Mouse (Mus musculus): ENCODE measurements at regions not wholly inside any gene's neighbourhood (a gene's known extent, or its start where the extent isn't known, plus 50 kb on each side); places are given as distances from the start of the nearest gene placed in this dataset.

DNA sequence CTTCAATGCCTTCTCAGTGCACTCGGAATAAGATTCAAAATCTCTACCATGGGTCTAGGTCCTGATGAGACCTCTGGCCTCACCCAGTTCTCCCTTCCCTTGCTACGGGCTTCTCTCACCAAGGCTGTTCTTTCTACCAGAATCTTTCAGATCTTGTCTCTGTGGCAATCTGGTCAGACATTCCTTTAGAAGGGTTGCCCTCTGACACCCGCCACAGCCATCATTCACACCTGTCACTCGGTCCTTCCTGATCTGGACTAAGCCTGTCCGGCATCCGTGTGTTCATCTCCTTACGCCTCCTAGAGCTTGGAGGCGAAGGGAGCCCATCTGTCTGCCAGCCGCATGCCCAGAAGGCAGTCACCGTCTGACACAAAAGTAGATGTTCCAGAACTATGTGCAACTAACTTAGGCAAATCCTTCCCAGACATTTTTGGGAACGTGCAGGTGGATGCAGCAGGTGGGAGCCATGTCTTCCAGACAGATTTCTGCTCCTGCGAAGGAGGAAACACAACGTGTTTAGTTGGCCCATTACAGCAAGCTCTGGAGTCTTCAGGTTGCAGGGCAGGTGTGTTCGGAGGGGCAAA is 77.7 kb downstream of the Fam76b start:
- DNase-seq (ENCODE audit: low spot score in 2 of 2), result no peak
- intact Hi-C loops (cut with DNase I), result no loop called here

GRCm38 (mm10) chr9:13906736-13907135 is 79.2 kb downstream of the Fam76b start:
- DNase-seq (ENCODE audit: low spot score in 2 of 2), result no peak
- intact Hi-C loops (cut with DNase I), result no loop called here

DNA sequence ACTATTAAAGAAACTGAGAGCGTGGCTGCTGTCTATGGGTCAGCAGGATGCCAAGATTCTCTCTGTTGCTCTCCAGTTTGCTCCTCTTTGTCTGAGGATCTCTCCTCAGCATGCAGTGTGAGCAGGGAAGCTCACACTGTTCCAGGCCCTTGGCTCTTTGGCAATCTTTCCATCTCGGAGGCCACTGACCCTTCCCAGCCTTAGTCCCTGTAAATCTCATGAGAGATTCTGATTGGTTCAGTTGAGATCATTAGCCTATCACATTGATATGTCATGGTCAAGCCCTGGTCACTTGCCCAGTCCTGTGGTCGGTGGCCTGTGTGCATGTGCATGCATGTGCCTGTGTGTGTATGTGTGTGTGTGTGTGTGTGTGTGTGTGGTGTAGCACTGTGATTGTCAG is 82.1 kb downstream of the Fam76b start:
- intact Hi-C loops (cut with DNase I), result no loop called here
- no peak for DNase-seq (ENCODE audit: low spot score in 2 of 2)

GRCm38 (mm10) chr9:13910091-13910490 is 82.6 kb downstream of the Fam76b start:
- no peak for DNase-seq (ENCODE audit: low spot score in 2 of 2)
- intact Hi-C loops (cut with DNase I), result no loop called here

GRCm38 (mm10) chr9:13913459-13913858 is 85.9 kb downstream of the Fam76b start:
- DNase-seq (ENCODE audit: low spot score in 2 of 2), result no peak
- intact Hi-C loops (cut with DNase I), result no loop called here

DNA sequence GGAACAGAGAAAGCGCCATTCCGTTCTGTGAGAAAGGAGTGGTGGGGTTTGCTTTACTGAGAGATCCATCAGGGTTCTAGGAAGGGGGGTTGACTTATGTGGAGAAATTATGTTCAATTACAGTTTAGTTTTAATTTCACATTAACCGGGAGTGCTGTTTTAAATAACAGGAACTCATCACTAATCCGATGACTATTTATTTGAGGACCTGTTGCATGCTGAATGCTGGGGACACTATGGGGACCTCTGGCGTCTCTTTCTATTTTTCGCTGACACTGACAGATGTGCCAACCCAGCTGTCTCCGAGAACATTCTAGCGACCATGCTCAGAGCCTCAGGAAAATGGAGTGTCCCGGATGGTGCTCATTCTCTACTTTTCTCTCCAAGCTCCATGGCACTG is 86.6 kb downstream of the Fam76b start:
- intact Hi-C loops (cut with DNase I), result no loop called here
- no peak for DNase-seq (ENCODE audit: low spot score in 2 of 2)

GRCm38 (mm10) chr9:13914847-13915246 is 87.3 kb downstream of the Fam76b start:
- intact Hi-C loops (cut with DNase I), result no loop called here

GRCm38 (mm10) chr9:13916837-13917236 is 89.3 kb downstream of the Fam76b start:
- no peak for DNase-seq (ENCODE audit: low spot score in 2 of 2)
- intact Hi-C loops (cut with DNase I), result no loop called here

More at GRCm38 (mm10) chr9:13914847-13915246, 87.3 kb downstream of the Fam76b start:
- DNase-seq (ENCODE audit: low spot score in 2 of 2), result no peak

- intact Hi-C loops (cut with DNase I), result no loop called here
- peak; percentile 38 to 64 for DNase-seq (ENCODE audit: low spot score in 2 of 2)
These were observed 91.2 kb downstream of the Fam76b start for GRCm38 (mm10) chr9:13918606-13919202.

- DNase-seq (ENCODE audit: low spot score in 2 of 2), result no peak
- intact Hi-C loops (cut with DNase I), result no loop called here
These were observed 92.4 kb downstream of the Fam76b start for GRCm38 (mm10) chr9:13919739-13920410.

DNA sequence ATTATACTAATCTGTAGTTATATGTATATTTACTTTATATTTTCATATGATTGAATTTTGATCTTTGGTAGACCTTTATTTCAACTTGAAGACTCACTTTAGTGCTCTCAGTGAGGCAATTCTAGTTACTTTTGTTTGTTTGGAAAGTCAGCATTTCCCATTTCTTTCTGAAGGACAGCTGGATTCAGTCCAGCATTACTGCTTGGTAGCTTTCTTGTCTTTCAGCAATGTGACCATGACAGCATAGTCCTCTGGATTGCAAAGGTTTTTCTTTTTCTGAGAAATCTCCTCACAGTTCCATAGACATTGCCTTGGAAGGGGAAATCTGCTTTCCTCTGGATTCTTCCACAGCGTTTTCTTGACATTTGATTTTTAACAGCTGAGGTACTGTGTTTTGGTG is 93.1 kb downstream of the Fam76b start:
- no peak for DNase-seq (ENCODE audit: low spot score in 2 of 2)
- intact Hi-C loops (cut with DNase I), result no loop called here

- intact Hi-C loops (cut with DNase I), result no loop called here
These were observed 104.5 kb downstream of the Fam76b start for GRCm38 (mm10) chr9:13932001-13932508.

GRCm38 (mm10) chr9:13933404-13933803 is 105.9 kb downstream of the Fam76b start:
- no peak for DNase-seq (ENCODE audit: low spot score in 2 of 2)
- intact Hi-C loops (cut with DNase I), result no loop called here

More at GRCm38 (mm10) chr9:13932001-13932508, 104.5 kb downstream of the Fam76b start:
- DNase-seq (ENCODE audit: low spot score in 2 of 2), result no peak

DNA sequence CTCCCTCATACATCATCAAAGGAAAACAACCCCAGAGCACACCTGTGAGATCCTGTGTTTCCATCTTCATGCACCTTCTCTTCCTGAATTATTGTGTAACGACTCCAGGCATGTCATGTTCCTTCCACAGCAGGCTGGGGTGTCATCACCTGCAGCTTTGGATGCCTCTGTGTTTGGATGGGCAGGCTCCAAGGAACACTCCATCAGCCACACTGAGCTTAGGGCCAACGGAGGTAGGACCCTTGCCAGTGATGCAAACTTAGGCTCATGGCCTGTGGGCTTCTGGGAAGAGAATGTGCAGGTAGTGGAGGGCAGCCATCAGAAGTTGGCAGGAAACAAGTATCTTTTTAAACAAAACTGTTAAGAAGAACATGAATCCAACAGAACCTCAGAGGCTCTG is 109.8 kb downstream of the Fam76b start:
- no peak for DNase-seq (ENCODE audit: low spot score in 2 of 2)
- intact Hi-C loops (cut with DNase I), result no loop called here

GRCm38 (mm10) chr9:13946519-13946918 is 119.0 kb downstream of the Fam76b start:
- DNase-seq (ENCODE audit: low spot score in 2 of 2), result no peak
- intact Hi-C loops (cut with DNase I), result no loop called here

GRCm38 (mm10) chr9:13952157-13952556 is 124.6 kb downstream of the Fam76b start:
- intact Hi-C loops (cut with DNase I), result no loop called here

DNA sequence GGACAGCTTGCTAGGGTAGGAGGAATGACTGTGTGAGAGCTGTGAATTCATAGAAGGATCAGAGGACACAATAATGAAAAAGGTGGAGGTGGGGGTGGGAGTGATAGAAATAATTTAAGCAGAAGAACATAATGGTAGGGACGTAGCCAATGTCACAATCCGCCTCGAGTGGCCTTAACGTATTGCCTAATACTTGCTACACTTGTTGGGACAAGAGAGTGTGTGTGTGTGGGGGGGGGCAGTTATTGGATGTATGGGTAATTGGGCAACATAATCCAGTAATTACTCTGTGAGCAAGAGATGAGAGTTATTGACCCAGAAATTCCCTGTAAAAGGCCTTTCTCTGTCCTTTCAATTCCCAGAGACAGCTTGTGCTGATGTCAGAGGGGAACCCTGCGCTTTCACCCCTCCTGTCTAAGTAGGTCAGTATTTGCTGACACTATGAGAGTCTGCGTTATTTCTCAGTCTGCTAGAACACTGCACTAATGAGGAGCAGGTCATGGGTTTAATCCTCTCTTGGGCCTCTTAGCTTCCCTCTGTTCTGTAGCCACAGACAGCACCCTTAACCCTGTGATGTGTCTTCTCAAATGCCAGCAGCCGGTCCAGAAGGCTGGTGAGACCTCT is 135.7 kb downstream of the Fam76b start:
- DNase-seq (ENCODE audit: low spot score in 2 of 2), result no peak
- intact Hi-C loops (cut with DNase I), result no loop called here

More at GRCm38 (mm10) chr9:13952157-13952556, 124.6 kb downstream of the Fam76b start:
- DNase-seq (ENCODE audit: low spot score in 2 of 2), result no peak

DNA sequence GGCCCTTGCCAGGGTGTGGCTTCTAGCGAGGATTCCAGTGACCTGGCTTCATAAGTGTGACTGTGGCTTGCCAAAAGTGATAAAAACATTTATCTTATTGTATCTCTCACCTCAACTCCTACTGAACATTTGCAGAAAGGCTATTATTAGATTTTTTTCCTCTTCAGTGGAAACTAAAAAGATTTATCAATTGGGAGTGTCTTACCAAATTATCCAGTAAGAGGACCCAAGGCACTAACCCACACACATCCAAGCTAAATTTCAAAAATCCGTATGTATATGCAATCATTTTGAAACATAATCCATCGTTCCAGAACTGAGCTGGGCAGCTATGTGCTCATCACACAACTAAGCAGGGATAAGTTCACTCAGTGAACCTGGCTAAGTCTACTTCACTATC is 136.3 kb downstream of the Fam76b start:
- intact Hi-C loops (cut with DNase I), result no loop called here

GRCm38 (mm10) chr9:13964256-13964655 is 136.7 kb downstream of the Fam76b start:
- no peak for DNase-seq (ENCODE audit: low spot score in 2 of 2)
- intact Hi-C loops (cut with DNase I), result no loop called here

More for the DNA sequence above, 136.3 kb downstream of the Fam76b start:
- DNase-seq (ENCODE audit: low spot score in 2 of 2), result no peak

DNA sequence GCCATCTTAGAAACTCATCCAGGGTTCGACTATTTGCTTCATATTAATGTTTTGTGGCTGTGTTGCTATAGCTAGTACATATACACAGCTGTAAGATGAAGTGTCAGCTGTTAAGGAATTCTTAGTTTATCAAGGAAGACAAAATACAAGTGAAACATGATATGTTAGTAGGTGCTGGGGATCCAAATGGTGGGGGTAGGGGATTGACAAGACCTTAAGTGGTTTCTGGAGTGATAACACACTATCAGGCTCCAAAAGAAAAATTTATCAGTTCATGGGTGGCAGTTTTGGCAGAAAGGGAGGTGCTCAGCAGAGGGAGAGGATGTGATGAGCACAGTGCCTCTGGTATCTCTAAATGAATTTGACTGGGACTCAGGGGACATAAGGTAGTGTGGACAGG is 138.7 kb downstream of the Fam76b start:
- intact Hi-C loops (cut with DNase I), result no loop called here
- DNase-seq (ENCODE audit: low spot score in 2 of 2), result no peak

Data from left cerebral cortex, postnatal 14 days (tissue).